Mouse (Mus musculus): ENCODE data around the gene Rtn1.
A peak's percentile ranks its signal among the peaks of the same experiment; 100 is the strongest.

The Rtn1 gene

DNA sequence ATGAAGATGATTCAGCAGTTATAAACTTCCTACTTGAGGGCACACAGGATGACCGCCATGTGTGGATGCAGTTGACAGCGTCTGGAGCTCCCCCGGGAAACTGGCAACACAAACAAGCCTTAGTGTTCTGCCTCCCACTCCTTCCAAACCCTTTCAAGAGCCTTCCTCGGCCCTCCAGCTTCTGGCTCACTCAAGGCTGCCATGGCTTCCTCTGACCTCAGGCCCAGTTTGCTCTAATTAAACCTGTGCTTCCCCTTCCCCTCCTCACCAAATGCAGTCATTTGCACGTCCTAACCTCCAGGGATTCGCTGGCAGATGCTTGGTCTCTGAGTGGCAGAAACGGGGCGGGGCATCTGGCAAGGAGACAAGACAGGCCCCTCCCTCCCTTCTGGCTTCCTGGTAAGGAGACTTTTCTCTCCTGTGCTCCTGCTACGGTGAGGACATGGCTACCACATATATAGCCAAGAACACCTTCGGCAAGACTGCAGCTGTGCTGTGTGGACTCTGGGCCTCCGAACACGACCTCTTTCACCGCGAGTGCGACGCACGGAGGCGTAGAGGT, 210.8 kb downstream of the Rtn1 start:
- peaks cover 5% of the 10 kb centered on the region for H3K4me1 ChIP-seq (replicated peaks; ENCODE audit: low read depth, low read length)
- TF ChIP-seq CTCF (conservative IDR thresholded peaks at IDR 0.05; ENCODE audit: low read length) (no peak), NANOG (IDR thresholded peaks at IDR 0.05; ENCODE audit: borderline replicate concordance, low read length) (no peak), POU5F1 (IDR thresholded peaks at IDR 0.05; ENCODE audit: borderline replicate concordance, low read length) (no peak)
- no peaks in the 10 kb centered on the region for H3K9me3 ChIP-seq (ENCODE audit: low read length)
- H3K36me3 ChIP-seq (ENCODE audit: insufficient read depth, low read length): no peaks in the 10 kb centered on the region
- peak overlapping the region; percentile 55 for H3K4me3 ChIP-seq (replicated peaks; ENCODE audit: low read length)
- no peaks in the 10 kb centered on the region for H3K27me3 ChIP-seq (ENCODE audit: insufficient read depth, low read length)

DNA sequence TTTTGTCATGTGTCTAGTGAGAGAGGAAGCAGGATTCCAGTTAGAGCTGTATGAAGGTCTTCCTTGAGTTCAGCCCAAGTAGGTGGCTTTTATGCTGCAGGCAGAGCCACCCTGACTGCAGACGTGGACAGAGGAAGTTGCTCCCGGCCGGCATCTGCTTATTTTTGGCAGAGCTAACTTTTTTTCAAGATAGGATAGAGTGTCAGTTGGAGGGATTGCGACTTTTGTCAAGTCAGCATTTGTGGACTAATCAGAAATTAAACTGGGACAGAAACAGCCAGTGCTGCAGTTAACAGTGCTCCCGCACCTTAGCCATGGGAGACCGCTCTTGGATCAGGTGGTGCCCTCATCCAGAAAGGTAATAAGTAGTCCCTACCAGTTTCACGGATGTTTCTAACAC, 211.4 kb downstream of the Rtn1 start:
- Histone ChIP-seq H3K36me3 (ENCODE audit: insufficient read depth, low read length) (no peaks in the 10 kb centered on the region), H3K27me3 (ENCODE audit: insufficient read depth, low read length) (no peaks in the 10 kb centered on the region), H3K4me3 (replicated peaks; ENCODE audit: low read length) (no peak overlapping the region), H3K9me3 (ENCODE audit: low read length) (no peaks in the 10 kb centered on the region), H3K4me1 (replicated peaks; ENCODE audit: low read depth, low read length) (peaks cover 5% of the 10 kb centered on the region)
- TF ChIP-seq CTCF (conservative IDR thresholded peaks at IDR 0.05; ENCODE audit: low read length) (no peak), NANOG (IDR thresholded peaks at IDR 0.05; ENCODE audit: borderline replicate concordance, low read length) (no peak), POU5F1 (IDR thresholded peaks at IDR 0.05; ENCODE audit: borderline replicate concordance, low read length) (no peak)

DNA sequence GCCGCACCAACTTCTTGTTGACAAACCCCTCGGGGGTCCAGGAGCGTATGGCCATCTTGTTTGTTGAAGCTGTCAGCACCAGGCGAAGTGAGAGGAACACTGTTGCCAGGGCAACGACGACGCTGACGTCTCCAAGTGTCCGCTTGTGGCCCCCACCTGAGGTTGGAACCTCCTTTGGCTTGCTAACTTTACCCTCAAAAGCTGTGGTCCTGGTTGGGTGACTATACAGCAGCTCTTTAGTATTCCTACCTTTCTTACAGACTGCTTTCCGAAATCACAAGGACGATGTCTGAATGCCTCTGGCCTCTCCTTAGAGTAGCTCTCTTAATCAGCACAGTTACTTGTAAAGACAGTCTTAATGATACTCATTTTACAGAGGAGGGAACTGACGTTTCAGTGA, 223.9 kb downstream of the Rtn1 start, which contains the start of gene Ccdc175:
TSS of gene Ccdc175 (minus strand) at position 101 of the 400 bp plus-strand sequence.
- Histone ChIP-seq H3K4me1 (replicated peaks; ENCODE audit: low read depth, low read length) (no peaks in the 10 kb centered on the region), H3K36me3 (ENCODE audit: insufficient read depth, low read length) (no peaks in the 10 kb centered on the region), H3K4me3 (replicated peaks; ENCODE audit: low read length) (no peak within 1 kb of the TSS), H3K9me3 (ENCODE audit: low read length) (no peaks in the 10 kb centered on the region), H3K27me3 (ENCODE audit: insufficient read depth, low read length) (no peaks in the 10 kb centered on the region; the same call in 1 of the 2 replicates)
- TF ChIP-seq POU5F1 (IDR thresholded peaks at IDR 0.05; ENCODE audit: borderline replicate concordance, low read length) (no peak), NANOG (IDR thresholded peaks at IDR 0.05; ENCODE audit: borderline replicate concordance, low read length) (no peak), CTCF (conservative IDR thresholded peaks at IDR 0.05; ENCODE audit: low read length) (no peak)

DNA sequence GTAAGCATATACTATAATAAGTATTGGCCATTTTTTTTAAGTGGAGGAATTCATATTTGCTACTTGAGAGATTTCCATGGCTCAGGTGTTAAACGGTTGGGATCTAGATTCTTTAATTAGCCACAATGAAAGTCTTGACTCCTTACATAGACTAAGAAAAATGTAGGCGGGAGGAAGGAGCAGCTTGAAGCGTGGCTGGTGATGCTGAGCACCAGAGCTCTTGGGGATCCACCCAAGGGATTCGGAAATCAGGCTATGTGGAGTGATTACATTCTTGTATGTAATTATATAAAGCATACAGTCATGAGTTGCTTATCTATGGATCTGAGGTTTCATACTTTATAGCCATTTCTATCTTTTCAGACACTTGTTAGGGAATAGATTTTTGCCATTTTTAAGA, 229.3 kb downstream of the Rtn1 start:
- no peak overlapping the region for H3K4me3 ChIP-seq (replicated peaks; ENCODE audit: low read length)
- TF ChIP-seq NANOG (IDR thresholded peaks at IDR 0.05; ENCODE audit: borderline replicate concordance, low read length) (no peak), POU5F1 (IDR thresholded peaks at IDR 0.05; ENCODE audit: borderline replicate concordance, low read length) (no peak), CTCF (conservative IDR thresholded peaks at IDR 0.05; ENCODE audit: low read length) (no peak)
- H3K9me3 ChIP-seq (ENCODE audit: low read length): peaks cover 5% of the 10 kb centered on the region
- no peaks in the 10 kb centered on the region for H3K4me1 ChIP-seq (replicated peaks; ENCODE audit: low read depth, low read length)
- H3K36me3 ChIP-seq (ENCODE audit: insufficient read depth, low read length): no peaks in the 10 kb centered on the region
- no peaks in the 10 kb centered on the region; the same call in 1 of the 2 replicates for H3K27me3 ChIP-seq (ENCODE audit: insufficient read depth, low read length)

DNA sequence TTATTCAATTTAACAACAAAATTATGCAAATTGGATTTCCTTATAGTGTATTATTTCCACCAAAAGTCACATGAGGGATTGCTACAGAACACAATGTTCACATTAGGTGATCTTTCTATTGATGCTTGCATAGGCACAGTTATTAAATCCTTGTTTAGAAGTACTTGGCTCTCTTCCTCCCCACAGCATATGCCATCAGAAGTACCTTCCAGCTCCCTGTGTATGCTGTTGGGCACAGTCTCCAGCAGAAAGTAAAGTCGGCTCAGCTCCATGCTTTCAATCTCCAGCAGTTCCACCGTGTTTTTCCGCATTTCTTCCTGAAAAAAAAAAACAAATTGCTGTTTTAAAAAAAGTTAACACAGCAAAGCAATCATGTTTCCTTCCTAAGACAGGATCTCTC, 230.5 kb downstream of the Rtn1 start:
- no peak overlapping the region for H3K4me3 ChIP-seq (replicated peaks; ENCODE audit: low read length)
- H3K4me1 ChIP-seq (replicated peaks; ENCODE audit: low read depth, low read length): no peaks in the 10 kb centered on the region
- TF ChIP-seq NANOG (IDR thresholded peaks at IDR 0.05; ENCODE audit: borderline replicate concordance, low read length) (no peak), POU5F1 (IDR thresholded peaks at IDR 0.05; ENCODE audit: borderline replicate concordance, low read length) (no peak), CTCF (conservative IDR thresholded peaks at IDR 0.05; ENCODE audit: low read length) (no peak)
- H3K27me3 ChIP-seq (ENCODE audit: insufficient read depth, low read length): no peaks in the 10 kb centered on the region
- H3K9me3 ChIP-seq (ENCODE audit: low read length): peaks cover 5% of the 10 kb centered on the region
- H3K36me3 ChIP-seq (ENCODE audit: insufficient read depth, low read length): no peaks in the 10 kb centered on the region

Data from E14TG2a.4 (cell line).